Mouse (Mus musculus) WW6 (cell line): ENCODE data around the gene Actr2.
"Not testable (repeated sequence)": the region's sequence is repeated elsewhere in the genome, so short reads cannot be mapped to it uniquely, and the experiment has no call there.

Experiments
- DNase-seq: peaks from one replicate; pipeline ENCODE4 v3.0.0-alpha.2; 2013; ENCODE audit warnings: low read depth, low spot score

Gene Actr2

DNA sequence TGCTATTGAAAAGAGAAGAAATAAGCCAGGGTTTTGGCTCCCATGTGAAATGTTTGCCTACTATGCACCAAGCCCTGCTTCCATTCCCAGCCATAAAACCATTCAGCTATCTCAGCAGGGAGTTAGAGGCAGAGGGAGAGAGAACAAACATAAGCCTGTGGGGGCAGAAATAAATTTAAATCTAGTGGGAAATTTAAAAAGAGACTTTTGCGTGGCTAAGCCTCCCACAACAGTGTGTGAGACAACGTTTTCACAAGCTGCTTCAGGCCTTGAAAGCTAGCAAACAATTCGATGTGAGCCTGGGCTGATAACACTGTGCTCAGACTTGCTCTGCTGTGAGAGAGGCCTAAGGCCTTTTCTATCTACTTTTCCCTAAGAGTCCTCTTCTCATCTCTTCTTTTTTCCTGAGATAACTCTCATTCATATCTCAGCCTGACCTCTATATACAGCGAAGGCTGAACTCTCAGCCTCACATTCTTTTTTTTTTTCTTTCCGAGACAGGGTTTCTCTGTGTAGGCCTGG lies 3.4 kb upstream of the Actr2 start:
- no peak for DNase-seq

DNA sequence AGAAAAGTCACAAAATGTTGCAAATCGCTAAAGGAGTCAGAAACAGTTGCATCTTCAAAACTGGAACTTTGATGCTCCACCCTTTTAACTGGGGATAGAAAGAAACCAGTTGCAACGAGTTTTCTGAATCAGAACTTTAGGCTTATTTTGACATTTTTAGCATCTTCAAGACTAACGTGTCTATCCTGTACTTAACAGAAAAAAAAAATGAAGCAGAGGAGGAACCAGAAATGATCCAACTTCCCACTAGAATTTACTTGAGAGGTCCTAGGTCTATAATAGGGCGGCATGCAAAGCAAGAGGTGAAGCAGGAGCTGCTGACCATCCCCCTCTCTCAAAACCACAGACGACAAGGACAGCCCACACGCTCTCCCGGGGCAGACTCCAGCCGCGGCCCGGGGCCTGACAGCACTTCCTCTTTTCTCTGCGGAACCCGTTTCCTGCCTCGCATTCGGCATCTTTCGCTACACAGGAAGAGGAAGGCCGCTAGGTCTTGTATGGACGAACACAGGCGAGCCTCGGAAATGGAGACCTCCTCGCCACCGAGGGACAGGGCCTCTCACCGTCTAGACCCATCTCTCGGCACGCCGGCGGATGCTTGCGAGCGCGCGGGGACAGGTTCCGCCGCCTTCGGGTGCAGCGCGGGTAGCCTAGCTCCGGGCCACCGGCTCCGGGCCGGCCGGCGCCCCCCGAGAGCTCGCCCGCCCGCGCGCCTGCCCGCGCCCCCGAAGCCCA lies 540 bp downstream of the Actr2 start:
- peak; percentile 74 for DNase-seq

DNA sequence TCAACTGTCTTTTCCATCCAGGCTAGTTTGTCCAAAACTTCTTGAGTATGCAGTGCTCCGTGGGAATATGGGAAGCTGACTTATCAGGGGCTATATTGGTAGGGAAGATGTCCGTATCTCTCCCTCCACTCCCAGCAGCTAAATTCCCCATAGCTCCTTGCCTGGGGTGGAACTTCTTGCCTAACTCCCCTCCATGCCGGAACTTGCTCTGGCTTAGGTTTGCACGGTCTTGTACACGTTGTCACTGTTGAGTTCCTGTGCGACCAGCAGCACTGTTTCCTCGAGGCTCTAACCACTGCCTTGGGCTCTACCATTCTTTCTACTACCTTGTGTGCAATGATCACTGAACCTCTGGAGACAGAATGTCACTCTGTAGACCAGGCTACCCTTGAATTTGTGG lies 4.6 kb downstream of the Actr2 start:
- no peak for DNase-seq

DNA sequence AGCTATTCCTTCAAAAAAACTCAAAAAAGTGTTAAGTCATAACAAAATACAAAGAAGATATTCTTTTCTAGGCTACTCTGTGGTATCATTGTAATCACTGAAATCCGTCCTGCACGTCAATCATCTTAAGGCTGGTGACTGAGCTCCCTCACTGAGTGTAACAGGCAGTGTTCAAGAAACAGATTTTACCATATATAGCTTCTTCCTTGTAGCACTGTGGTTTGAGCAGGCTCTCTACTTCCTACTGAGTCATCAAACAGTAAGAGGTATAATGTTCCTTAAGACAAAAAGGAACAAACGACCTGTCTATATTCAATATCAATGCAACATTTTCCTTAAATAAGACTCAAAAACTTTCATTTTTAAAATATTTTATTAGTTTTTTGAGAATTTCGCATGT lies 5.0 kb downstream of the Actr2 start:
- no peak for DNase-seq

DNA sequence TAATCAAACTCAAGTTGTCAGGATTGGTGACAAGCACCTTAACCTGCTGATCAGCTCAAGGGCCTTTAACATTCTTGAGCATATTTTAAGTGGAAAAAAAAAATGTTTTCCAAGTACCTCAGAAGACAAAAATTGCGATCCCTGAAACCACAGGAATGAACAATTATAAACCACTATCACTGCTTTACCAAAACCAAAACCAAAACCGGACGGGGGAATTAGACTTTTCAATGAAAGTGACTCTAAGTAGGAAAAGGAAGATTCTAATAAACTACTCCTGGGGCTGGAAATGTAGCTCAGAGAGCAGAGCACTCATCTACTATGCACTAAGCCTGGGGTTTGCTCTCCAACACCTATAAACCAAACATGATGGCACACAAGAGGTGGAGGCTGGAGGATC lies 5.8 kb downstream of the Actr2 start:
- no peak for DNase-seq

DNA sequence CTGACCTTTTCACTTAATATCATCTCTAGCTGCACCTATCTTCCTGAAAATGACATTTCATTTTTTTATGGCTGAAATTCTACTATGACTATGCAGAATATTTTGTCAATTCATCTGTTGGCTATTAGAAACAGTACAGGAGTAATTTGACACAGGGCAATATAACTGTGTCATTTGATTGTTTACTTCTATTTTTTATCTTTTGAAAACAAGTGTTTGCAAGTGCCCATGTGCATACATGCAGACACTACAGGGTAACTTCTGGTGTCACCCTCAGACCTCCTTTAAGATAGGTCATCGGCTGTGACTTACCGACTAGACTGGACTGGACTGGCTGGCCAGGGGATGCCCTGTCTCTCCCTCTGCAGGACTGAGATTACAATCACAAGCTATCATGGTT lies 8.8 kb downstream of the Actr2 start:
- no peak for DNase-seq

DNA sequence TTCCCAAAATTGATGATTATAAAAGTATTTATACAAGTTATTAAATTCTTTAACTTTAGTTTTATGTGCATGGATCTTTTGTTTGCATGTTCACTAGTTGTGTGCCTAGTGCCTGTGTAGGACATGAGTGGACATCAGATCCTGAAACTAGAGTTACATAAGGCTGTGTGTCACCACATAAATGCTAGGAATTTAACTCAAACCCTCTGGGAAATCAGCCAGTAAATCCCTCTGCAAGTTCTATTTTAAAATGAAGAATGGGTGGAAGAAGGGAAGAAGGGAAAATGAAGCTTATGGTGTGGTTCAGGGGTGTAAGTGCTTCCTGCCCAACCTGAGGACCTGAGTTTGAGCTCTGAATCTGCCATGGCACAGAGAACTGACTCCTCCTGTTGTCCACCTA lies 26.4 kb downstream of the Actr2 start:
- DNase-seq, result no peak

DNA sequence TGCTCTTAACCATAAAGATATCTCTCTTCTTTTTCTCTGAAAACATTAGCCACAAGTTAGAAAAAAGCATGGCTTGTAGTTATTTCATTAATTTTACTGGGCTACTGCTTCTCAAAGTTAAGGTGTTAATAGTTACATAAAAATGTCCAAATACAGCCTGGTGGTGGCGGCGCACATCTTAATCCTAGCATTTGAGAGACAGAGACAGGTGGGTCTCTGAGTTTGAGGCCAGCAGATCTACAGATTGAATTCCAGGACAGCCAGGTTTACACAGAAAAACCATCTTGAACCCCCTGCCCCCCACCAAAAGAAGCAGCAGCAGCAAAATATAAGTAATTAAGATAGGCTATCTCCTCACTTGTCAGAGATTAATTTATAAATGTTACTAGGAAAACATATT lies 27.1 kb downstream of the Actr2 start:
- no peak for DNase-seq

DNA sequence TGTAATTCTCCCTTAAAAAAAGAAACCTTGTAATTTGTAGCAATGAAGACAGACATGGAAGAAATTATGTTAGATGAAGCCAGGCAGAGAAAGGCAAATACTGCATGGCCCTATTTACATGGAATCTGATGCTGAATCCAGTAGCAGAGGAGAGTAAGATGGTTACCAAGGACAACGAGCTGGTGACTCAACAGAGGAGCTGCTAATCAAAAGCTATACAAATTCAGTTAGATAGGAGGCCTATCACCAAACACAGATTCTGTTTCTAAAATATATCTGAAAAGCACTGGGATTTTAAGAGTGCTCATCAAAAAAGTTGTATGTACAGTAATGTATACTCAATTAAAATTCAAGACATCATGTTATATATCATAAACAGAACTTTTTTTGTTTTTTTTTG lies 37.3 kb downstream of the Actr2 start:
- DNase-seq, result no peak

DNA sequence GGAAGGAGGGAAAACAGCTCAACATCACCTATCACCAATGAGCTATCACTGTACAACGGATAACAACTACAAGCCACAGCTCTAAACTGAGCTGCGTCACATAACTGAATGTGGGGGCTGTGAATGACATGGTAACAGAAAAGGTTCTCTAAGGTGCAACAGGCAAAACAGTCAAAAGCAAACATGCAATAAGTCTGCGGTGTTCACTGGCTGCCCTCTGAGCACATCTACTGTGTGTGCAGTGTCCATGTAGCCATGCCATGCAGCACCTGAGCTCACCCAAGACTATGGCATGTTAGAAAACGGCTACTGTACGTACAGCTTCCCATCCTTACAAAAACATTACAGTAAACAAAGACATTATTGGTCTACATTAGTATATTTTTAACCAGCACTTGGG lies 39.9 kb downstream of the Actr2 start:
- no peak for DNase-seq

DNA sequence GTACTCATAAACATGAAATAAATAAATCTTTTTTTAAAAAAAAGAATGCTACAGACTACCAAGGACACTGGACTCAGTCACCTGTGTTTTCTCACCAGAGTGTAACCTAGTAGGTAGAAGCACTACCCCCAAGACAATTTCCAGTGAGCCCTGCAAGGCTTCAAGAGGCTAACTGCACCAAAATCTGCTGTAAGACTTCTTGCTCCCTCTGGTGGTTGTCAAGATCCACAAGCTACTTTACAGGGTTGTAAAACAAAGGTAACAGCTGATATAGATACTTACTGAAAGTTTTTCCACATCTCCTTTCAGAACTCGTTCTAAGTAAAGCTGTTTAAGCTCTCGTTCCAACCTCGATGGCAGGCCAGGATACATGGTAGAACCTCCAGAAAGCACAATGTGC lies 40.5 kb downstream of the Actr2 start:
- DNase-seq, result no peak

DNA sequence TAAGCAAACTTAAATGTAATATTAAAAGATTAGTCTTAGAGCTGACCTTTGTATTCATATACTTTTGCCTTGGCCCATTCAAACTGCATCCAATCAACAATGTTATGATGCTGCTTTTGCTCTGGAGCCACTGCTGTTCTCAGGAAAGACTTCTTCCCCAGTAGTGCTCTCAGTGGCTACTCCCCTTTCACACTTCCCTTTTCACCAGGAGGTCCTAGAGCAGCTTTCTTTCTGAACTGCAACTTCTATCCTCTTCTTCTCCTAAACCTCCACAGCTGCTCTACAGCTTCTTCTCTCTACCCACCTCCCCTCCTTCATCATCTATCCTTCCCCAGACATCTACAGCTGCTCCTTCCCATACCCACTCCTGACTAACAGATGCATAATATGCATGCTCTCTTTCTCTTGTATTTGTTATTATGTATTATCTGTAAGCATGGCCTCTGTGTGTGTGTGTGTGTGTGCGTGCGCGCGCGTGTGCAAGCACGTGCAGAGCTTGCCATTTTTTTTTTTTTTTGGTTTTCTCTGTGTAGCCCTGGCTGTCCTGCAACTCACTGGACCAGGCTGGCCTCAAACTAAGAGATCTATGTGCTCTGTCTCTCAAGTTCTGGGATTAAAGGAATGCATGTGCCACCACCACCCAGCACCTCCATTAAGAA lies 44.2 kb downstream of the Actr2 start:
- no peak for DNase-seq

DNA sequence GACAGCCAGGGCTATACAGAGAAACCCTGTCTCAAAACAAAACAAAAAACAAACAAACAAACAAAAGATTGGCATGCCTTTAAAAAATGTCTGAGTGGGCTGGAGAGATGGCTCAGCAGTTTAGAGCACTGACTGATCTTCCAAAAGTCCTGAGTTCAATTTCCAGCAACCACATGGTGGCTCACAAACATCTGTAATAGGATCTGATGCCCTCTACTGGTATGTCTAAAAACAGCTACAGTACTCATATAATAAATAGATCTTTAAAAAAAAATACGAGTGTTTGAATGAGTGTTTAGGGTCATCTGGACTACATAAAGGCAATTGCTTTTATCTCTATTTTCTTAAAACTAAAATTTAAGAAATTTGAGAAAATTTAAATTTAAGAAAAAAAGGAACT lies 45.2 kb downstream of the Actr2 start:
- DNase-seq, result no peak

DNA sequence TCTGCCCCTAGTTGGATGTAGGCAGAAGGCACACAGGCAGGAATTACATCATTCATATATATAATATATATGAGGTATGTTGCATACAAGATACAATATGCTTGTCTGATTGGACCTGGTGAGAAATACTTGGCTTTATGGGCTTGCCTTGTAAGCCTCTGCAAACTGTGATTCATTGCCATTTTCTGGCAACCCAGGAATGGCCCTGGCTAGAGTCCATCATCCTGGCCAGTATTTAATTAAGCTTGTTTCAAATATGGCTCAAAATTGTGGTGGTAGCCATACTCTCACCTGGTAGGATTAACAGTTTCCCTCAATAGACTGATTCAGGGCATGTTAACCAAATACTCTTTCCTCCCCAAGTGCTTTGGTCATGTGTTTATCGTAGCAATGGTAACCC lies 46.6 kb downstream of the Actr2 start:
- DNase-seq, result no peak

DNA sequence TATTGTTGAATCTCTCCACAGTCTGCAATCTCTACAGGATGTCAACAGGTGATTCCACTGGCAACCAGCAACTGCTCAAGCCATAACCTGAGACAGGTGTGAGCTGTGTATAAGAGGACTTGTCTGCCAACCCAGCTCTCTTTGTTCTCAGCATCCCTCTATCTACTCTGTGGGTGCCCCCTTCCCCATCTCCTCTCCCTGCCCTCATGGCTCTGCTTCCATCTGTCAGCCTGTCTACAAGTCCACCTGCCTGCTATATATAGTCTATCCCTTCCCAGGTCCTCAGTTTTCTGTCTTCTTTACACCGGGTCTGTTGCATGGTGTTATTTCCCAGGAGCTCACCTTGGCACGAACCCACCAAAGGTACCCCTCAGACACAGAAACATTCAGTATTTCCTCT lies 47.8 kb downstream of the Actr2 start:
- DNase-seq, result no peak

DNA sequence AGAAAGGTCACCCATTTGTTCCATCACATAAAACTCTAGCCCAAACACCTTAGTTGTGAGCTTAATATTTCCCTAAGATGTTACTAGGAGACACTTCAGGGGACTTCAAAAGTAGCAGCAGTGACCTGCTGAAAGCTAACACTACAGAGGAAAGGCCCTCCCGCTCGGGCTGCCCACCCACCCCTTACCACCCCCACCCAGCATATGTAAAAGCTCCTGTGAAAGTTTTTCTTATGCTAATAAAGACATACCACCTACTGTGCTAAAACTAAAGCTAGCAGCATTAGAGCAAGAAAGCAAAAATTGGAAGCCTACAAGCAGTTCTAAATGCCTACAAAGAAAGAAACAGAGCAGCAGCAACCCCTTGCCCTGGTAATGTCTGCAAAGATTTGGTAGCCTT lies 48.6 kb downstream of the Actr2 start:
- DNase-seq, result not testable (repeated sequence)

DNA sequence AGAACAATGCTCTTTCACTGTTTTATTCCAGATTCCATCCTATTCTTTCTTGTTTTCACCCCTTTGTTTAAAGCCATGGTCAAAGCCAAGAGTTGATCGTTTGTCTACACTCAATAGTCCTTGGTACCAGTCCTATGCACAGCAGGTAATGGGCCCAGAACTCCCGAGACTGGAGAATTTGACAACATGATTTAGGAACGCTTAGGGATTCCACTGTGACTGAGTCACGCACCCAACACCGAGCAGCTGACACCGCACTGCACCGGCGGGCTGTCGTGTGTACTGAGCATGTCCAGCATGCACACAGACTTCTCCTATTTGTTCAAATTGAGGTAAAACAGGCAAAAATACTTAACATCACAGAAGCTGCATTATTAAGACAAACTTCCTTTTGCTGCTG lies 49.9 kb downstream of the Actr2 start:
- not testable (repeated sequence) for DNase-seq

DNA sequence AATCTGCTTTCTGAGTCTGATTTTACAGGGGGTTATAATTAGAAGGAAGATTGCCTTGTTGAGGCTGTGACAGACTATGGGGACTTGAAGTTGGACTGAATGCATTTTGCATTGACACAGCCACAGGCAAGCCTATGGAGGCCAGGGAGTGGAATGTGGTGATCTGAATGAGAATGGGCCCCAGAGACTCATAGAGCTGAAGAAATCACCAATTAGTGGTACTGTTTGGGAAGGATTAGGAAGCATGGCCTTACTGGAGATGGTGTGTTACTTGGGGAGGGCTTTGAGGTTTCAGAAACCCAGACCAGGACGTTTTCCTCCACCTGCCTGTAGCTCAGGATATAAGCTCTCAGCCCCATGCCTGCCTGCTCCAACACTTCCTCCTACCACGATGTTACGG lies 53.0 kb downstream of the Actr2 start:
- DNase-seq, result no peak

DNA sequence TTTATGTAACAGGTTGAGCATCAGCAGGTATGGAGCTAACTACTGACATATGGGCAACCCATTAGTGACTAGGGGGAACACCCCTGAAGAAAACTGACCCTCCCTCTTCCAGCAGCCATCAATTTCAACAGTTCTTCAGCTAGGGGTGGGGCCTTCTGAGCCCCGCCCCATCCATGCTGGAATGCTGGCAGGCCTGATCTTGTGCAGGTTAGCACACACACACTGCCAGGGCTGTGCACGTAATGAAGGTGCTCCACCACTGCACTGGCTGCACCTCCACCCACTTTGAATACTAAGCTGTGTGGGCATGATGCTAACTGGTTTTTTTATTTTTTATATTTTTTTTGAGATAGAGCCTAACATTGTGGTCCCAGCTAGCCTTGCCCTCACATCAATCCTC lies 55.3 kb downstream of the Actr2 start:
- DNase-seq, result no peak

DNA sequence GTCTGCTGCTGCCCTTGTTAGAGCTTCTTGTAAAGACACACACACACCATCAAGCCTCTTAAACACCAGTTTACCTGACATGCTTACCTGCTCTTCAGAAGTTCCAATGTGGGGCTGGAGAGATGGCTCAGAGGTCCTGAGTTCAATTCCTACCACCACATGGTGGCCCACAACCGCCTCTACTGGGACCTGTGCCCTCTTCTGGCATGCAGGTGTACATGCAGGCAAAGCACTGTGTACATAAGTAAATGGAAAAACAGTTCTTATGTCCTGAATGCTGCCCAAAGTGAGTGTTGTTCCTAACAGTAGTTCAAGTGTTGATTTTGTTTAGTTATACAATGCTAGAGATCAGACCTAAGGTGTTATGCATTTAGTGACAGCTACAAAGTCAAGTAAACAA lies 56.5 kb downstream of the Actr2 start:
- no peak for DNase-seq

DNA sequence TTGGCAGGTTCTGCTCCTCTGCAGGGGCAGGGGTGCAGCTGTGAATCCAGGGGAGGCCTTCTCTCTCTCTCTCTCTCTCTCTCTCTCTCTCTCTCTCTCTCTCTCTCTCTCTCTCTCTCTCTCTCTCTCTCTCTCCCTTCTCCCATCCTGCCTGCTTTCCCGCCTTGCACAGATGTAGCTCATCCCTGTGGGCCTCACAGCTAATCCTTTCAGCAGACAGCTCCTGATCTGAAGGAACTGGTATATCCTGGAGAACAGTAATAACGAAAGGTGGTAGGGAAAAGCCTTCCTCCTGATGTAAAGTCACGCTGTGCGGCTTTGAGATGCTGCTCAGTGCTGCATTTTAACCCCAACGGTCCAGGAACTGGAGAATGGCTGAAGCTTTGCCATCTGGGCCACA lies 58.1 kb downstream of the Actr2 start:
- DNase-seq, result no peak

DNA sequence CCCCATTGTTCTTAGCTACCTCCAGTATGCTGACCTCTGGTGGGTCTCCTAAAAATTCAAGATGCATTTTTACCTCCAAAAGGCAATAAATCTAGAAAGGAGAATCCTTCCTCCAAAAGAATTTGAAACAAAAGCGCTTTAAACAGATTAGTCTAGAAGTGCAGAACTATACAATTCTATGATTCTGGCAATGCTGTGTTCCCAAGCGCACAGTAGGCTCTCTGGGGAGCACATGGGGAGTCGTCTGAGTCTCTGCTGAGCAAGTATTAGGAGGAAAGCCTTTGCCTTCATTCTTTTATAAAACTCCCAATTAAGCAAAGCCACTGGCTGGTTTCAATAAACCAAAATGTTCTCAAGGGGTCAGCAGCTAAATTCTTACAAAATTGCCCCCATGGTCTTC lies 58.8 kb downstream of the Actr2 start:
- DNase-seq, result no peak

DNA sequence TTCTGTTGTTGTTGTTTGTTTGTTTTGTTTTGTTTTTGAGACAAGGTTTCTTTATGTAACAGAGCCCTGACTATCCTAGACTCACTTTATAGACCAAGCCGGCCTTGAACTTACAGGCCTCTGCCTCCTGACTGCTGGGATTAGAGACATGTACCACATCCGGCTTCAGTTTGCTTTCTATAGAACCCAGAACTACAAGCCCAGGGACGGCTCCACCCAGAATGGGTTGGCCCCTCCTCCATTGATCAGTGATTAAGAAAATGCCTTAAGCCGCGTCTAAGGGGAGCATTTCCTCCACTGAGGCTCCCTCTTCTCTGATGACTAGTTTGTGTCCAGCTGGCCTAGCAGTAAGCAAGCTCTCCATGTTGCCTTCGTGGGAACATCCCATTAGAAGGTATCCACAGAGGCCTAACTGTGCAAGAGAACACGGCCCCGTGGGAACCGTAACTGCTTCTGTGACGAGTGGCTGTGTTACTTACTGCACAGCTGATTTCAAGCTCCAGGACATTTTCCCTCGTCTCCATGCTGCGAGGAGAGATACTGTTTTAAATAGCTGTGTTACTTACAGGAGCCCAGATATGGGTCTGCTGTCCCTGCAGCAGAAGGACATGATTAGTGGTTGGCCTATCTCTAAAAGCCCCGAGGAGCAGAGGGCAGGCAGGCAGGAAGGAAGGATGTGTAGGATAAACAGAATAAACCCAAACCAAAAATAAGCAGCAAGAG lies 59.7 kb downstream of the Actr2 start:
- no peak for DNase-seq
